Mouse (Mus musculus) cerebellum, adult 2 months (tissue): ENCODE results near the gene H2-Eb2. TPM values are rescaled to one million over a fixed set of nuclear protein-coding genes. Genes with fewer than 3 reads are reported as not detected.

Source experiments
- DNase-seq, 2 experiments: peaks; one replicate each; pipeline ENCODE4 v3.0.0; 2021
- H3K27ac ChIP-seq: fragments of 200-500 bp; 2 replicates; pipeline ENCODE4 v1.5.1; 2012; ENCODE audit warnings: low read length, control low read depth, inconsistent platforms; ENCODE audit not compliant: insufficient read depth
- H3K27me3 ChIP-seq: fragments of 200-500 bp; 2 replicates; pipeline ENCODE4 v1.6.1; 2012; ENCODE audit warnings: inconsistent platforms, mild to moderate bottlenecking, low read length, moderate library complexity; ENCODE audit not compliant: control insufficient read depth, insufficient read depth
- H3K4me1 ChIP-seq: fragments of 200-500 bp; 2 replicates; pipeline ENCODE4 v1.6.1; 2011; ENCODE audit warnings: low read length; ENCODE audit not compliant: control insufficient read depth, insufficient read depth
- H3K4me3 ChIP-seq: fragments of 200-500 bp; replicated peaks from 2 replicates; pipeline ENCODE3; 2011; ENCODE audit warnings: mild to moderate bottlenecking, low read depth, low read length, control low read depth; ENCODE audit not compliant: insufficient read depth
- CTCF ChIP-seq: fragments of 200-500 bp; IDR thresholded peaks from 2 replicates; pipeline ENCODE4 v1.5.1; 2011; ENCODE audit warnings: low read depth, mild to moderate bottlenecking, control low read depth, low read length, moderate library complexity, borderline replicate concordance; ENCODE audit not compliant: insufficient read depth
- POLR2A ChIP-seq: fragments of 200-500 bp; IDR thresholded peaks from 2 replicates; pipeline ENCODE4 v1.6.1; 2011; ENCODE audit warnings: low read length, control low read depth, borderline replicate concordance; ENCODE audit not compliant: insufficient read depth
- WGBS: fragments of 180-500 bp; shearing (Covaris S2); methylation state at CpG from one replicate; pipeline ENCODE4 v1.1.7; 2018; 5-methylcytosine and 5-hydroxymethylcytosine counted together
- polyA plus RNA-seq: library from polyadenylated mRNA; depleted of rRNA; stranded (reverse); fragments of >200 nt; gene quantifications from 2 replicates; pipeline ENCODE4 v1.2.3, GENCODE M21; 2012

H2-Eb2 gene
- polyA plus RNA-seq, 1 experiment, result 0.08 TPM

- TF ChIP-seq POLR2A, result no peak
- no peak for DNase-seq
- 85% methylated on average over 8 of the region's 8 CpGs for WGBS
- no peak overlapping the region for H3K27ac ChIP-seq
- H3K27me3 ChIP-seq, result no peaks in the 10 kb centered on the region
- no peak overlapping the region for H3K4me3 ChIP-seq
- no peaks in the 10 kb centered on the region for H3K4me1 ChIP-seq
These were observed 25.4 kb upstream of the H2-Eb2 start for GRCm38 (mm10) chr17:34300071-34300470.

- H3K27ac ChIP-seq, result no peak overlapping the region
- H3K4me1 ChIP-seq, result no peaks in the 10 kb centered on the region
- DNase-seq, result no peak
- whole genome bisulfite sequencing, result 75% methylated on average over 23 of the region's 23 CpGs
- TF ChIP-seq CTCF (no peak), POLR2A (no peak)
- no peaks in the 10 kb centered on the region for H3K27me3 ChIP-seq
- H3K4me3 ChIP-seq, result no peak overlapping the region
These were observed 24.5 kb upstream of the H2-Eb2 start for GRCm38 (mm10) chr17:34300691-34301566.

- H3K27me3 ChIP-seq, result no peaks in the 10 kb centered on the region
- TF ChIP-seq CTCF (no peak), POLR2A (no peak)
- DNase-seq, result no peak
- WGBS, result 85% methylated on average over 4 of the region's 4 CpGs
- H3K27ac ChIP-seq, result no peak overlapping the region
- no peaks in the 10 kb centered on the region for H3K4me1 ChIP-seq
- H3K4me3 ChIP-seq, result no peak overlapping the region
These were observed 23.7 kb upstream of the H2-Eb2 start for GRCm38 (mm10) chr17:34301670-34302190.

- Histone ChIP-seq H3K27ac (no peak overlapping the region), H3K4me3 (no peak overlapping the region), H3K27me3 (no peaks in the 10 kb centered on the region), H3K4me1 (no peaks in the 10 kb centered on the region)
- no peak for TF ChIP-seq POLR2A
- no peak for TF ChIP-seq CTCF
- DNase-seq, result no peak
- WGBS, result 93% methylated on average over 2 of the region's 2 CpGs
These were observed 21.7 kb upstream of the H2-Eb2 start for GRCm38 (mm10) chr17:34303789-34304188.

- Histone ChIP-seq H3K4me1 (no peaks in the 10 kb centered on the region), H3K27ac (no peak overlapping the region), H3K27me3 (no peaks in the 10 kb centered on the region), H3K4me3 (no peak overlapping the region)
- no peak for TF ChIP-seq CTCF
- no peak for TF ChIP-seq POLR2A
- peak in 1 of 2 experiments; percentile 36 for DNase-seq
- WGBS, result 21% methylated on average over 4 of the region's 4 CpGs
These were observed 20.7 kb upstream of the H2-Eb2 start for GRCm38 (mm10) chr17:34304751-34305150.

GRCm38 (mm10) chr17:34305380-34306030, 20.0 kb upstream of the H2-Eb2 start, which contains the start of gene H2-Eb1:
Gene H2-Eb1 (plus strand): TSS chr17:34305867.
- Histone ChIP-seq H3K27me3 (no peaks in the 10 kb centered on the region), H3K4me1 (no peaks in the 10 kb centered on the region), H3K27ac (no peak within 1 kb of the TSS), H3K4me3 (no peak within 1 kb of the TSS)
- TF ChIP-seq POLR2A, result no peak
- no peak for TF ChIP-seq CTCF
- DNase-seq, result peak; percentile 57 to 67

GRCm38 (mm10) chr17:34306407-34306806, 19.1 kb upstream of the H2-Eb2 start:
- Histone ChIP-seq H3K4me3 (no peak overlapping the region), H3K27me3 (no peaks in the 10 kb centered on the region), H3K27ac (no peak overlapping the region), H3K4me1 (no peaks in the 10 kb centered on the region)
- 96% methylated on average over 2 of the region's 2 CpGs for whole genome bisulfite sequencing
- no peak for DNase-seq
- TF ChIP-seq CTCF, result no peak
- no peak for TF ChIP-seq POLR2A

GRCm38 (mm10) chr17:34307216-34307615, 18.2 kb upstream of the H2-Eb2 start:
- Histone ChIP-seq H3K4me3 (no peak overlapping the region), H3K27me3 (no peaks in the 10 kb centered on the region), H3K27ac (no peak overlapping the region), H3K4me1 (no peaks in the 10 kb centered on the region)
- no peak for DNase-seq
- TF ChIP-seq POLR2A (no peak), CTCF (no peak)
